Mouse (Mus musculus): Measurements from ENCODE around the gene Cyp4f17. TPM values are rescaled to one million over a fixed set of nuclear protein-coding genes. Genes with fewer than 3 reads are reported as not detected.
A peak's percentile ranks its signal among the peaks of the same experiment; 100 is the strongest.
"Not testable (repeated sequence)": the region's sequence is repeated elsewhere in the genome, so short reads cannot be mapped to it uniquely, and the experiment has no call there.

Gene Cyp4f17
- 6.4 and 6.6 TPM in 2 replicates for polyA plus RNA-seq (2012; rRNA removed)

- no peak for DNase-seq (ENCODE audit: extremely low spot score in 1 of 2, low spot score in 1 of 2)
These were observed at the start of gene Cyp4f17 for GRCm38 (mm10) chr17:32505851-32506728. Gene Cyp4f17 (plus strand): TSS chr17:32506050.

DNA sequence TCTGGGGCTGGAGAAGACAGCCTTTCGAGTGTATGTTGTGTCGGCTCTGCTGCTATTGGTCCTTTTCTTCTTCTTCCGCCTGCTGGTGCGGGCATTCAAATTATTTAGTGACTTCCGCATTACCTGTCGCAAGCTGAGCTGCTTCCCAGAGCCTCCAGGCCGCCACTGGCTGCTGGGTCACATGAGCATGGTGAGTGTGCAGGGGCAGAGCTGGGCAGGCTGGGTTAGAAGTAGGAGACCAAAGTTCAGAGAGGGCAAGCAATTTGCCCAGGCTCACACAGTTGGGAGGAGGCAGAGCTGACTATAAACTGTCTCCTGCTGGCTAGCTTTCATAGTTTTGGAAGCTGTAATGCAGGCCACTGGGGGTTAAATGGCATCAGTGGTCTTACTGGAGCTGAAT is 37.4 kb upstream of the Cyp4f17 start:
- DNase-seq (ENCODE audit: extremely low spot score in 1 of 2, low spot score in 1 of 2), result no peak

DNA sequence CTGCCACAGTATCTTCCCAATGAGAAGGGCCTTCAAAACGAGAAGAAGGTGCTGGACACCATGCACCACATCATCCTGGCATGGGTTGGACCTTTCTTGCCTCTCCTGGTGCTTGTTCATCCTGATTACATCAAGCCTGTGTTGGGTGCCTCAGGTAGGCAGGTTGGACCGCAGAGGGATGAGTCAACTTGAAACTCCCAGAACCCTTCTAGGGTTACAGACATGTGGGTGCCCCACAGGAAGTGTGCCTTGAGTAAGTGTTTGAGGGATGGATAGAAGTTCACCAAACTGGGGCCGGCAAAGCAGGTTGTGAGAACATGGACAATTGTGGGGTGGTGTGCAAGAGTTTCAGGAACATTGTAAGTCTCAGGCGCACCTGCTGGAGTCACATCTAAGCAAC is 35.1 kb upstream of the Cyp4f17 start:
- DNase-seq (ENCODE audit: extremely low spot score in 1 of 2, low spot score in 1 of 2), result no peak

GRCm38 (mm10) chr17:32472176-32472575 is 33.7 kb upstream of the Cyp4f17 start:
- no peak for DNase-seq (ENCODE audit: extremely low spot score in 1 of 2, low spot score in 1 of 2)

GRCm38 (mm10) chr17:32474954-32475560 is 30.8 kb upstream of the Cyp4f17 start:
- no peak for DNase-seq (ENCODE audit: extremely low spot score in 1 of 2, low spot score in 1 of 2)

DNA sequence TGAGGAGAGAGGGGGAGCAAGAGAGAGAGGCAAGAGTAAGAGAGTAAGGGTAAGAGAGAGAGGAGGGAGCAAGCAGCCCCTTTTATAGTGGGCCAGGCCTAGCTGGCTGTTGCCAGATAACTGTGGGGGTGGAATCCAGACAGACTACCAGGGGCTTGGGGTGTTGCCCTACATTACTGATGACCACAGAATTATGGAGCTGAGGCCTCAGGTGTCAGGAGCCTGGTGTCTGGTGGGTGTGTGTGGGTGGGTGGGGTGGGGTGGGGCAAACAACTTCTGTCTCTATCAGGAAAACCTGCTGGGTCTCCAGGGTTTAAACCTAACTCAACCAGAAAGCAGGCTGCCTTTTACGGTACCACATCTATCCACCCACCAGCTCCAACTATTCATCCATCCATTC is 28.6 kb upstream of the Cyp4f17 start:
- DNase-seq (ENCODE audit: extremely low spot score in 1 of 2, low spot score in 1 of 2), result no peak

DNA sequence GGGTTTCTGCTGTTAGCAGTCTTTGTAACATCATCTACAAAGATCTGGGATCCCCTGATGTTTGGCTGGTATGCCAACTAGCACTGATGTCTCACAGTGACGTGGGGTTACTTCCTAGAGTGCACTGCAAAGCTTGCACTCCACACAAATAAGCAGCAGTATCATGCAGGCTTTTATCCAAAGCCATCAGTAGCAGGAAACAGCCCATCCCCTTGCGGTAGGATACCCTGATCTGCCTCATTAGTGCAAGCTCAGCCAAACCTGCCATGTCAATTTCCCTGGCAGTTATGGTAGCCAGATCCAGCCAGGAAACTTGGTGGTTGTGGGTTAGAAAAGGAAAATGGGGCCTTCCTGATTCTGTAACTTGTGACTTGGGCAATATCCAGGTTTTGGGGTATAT is 27.1 kb upstream of the Cyp4f17 start:
- no peak for DNase-seq (ENCODE audit: extremely low spot score in 1 of 2, low spot score in 1 of 2)

GRCm38 (mm10) chr17:32479554-32480506 is 26.0 kb upstream of the Cyp4f17 start:
- DNase-seq (ENCODE audit: extremely low spot score in 1 of 2, low spot score in 1 of 2), result no peak

GRCm38 (mm10) chr17:32481766-32482165 is 24.1 kb upstream of the Cyp4f17 start:
- DNase-seq (ENCODE audit: extremely low spot score in 1 of 2, low spot score in 1 of 2), result no peak

- DNase-seq (ENCODE audit: extremely low spot score in 1 of 2, low spot score in 1 of 2), result peak in 1 of 2 experiments; percentile 61
These were observed 22.6 kb upstream of the Cyp4f17 start for GRCm38 (mm10) chr17:32483200-32483599.

DNA sequence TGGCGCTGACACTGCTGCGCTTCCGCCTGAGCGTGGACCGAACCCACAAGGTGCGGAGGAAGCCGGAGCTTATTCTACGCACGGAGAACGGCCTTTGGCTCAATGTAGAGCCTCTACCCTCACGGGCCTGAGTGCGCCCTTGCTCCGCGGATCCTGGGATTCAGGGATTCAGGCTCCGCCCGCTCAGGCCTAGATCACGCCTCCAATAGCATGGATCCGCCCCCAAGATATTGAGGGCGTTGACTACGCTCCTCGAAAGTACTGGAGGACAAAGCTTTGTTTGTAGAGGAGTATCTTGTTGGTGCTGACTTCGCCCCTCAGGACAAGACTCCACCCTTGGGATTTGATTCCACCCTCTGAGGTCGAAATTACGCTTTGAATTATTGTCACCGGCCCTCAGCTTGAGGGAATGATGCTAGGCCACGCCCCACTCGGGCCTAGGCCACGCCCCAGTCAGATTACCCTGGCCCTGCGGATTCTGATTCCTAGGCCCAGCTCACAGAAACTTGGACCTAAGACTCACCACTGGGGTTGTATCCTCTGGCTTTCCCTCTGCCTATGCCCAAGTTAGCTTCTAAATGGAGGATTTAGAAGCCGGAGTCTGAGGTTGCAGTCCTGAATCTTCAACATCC is 13.4 kb upstream of the Cyp4f17 start:
- no peak for DNase-seq (ENCODE audit: extremely low spot score in 1 of 2, low spot score in 1 of 2)

DNA sequence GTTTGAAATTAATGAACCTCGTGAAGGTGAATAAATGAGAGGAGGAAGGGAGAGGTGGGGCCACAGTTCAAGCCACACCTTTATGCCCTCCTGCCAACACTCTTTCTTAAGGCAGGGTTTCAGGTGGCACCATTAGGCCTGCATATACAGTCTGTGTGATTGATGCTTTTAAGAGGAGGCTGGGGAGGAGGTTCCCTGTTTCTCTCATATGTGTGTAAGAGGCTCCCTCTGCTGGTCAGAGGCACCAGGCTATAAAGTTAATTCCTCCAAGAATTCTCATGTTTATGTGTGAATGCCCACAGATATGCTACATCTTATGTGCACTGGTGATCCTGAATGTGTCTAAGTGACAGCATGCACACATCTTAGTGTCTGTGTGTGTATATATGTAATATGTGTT is 11.2 kb upstream of the Cyp4f17 start:
- DNase-seq (ENCODE audit: extremely low spot score in 1 of 2, low spot score in 1 of 2), result peak; percentile 31 to 87

- not testable (repeated sequence) for DNase-seq (ENCODE audit: extremely low spot score in 1 of 2, low spot score in 1 of 2)
These were observed 5.3 kb upstream of the Cyp4f17 start for GRCm38 (mm10) chr17:32500511-32500910.

- no peak for DNase-seq (ENCODE audit: extremely low spot score in 1 of 2, low spot score in 1 of 2)
These were observed 4.8 kb upstream of the Cyp4f17 start for GRCm38 (mm10) chr17:32501051-32501450.

DNA sequence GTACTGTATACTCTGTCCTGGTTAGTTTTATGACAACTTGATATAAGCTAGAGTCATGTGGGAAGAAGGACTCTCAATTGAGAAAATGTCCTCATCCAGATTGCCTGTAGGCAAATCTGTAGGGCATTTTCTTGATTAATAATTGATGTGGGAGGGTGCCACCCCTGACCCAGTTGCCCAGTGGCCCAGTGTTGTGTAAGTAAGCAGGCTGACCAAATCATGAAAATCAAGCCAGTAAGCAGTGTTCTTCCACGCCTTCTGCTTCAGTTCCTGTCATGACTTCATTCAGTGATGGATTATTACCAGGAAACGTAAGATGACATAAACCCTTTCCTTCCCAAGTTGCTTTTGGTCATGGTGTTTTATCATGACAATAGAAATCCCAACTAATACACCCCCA is 2.7 kb upstream of the Cyp4f17 start:
- no peak for DNase-seq (ENCODE audit: extremely low spot score in 1 of 2, low spot score in 1 of 2)

DNA sequence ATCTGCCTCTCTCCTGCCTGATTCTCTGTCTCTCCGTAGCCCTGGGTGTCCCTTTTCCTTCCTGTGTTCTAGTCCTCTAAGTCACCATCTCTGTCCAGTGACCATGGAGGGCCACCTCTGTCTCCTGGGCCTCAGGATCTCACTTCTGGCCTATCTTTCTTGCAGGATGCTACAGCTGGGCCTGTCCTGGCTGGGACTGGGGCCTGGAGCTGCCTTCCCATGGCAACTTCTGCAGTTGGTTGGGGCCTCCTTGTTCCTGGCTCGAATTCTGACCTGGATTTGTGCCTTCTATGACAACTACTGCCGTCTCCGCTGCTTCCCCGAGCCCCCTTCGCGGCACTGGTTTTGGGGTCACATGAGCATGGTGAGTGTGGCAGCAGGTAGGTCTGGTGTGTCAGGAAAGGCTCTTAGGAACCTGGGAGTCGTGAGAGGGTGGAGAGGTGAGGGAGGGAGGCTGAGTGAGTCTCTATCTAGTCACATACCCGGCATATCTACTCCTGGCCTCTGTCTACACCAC is 937 bp downstream of the Cyp4f17 start:
- no peak for DNase-seq (ENCODE audit: extremely low spot score in 1 of 2, low spot score in 1 of 2)

GRCm38 (mm10) chr17:32516126-32516525 is 10.3 kb downstream of the Cyp4f17 start:
- no peak for DNase-seq (ENCODE audit: extremely low spot score in 1 of 2, low spot score in 1 of 2)

DNA sequence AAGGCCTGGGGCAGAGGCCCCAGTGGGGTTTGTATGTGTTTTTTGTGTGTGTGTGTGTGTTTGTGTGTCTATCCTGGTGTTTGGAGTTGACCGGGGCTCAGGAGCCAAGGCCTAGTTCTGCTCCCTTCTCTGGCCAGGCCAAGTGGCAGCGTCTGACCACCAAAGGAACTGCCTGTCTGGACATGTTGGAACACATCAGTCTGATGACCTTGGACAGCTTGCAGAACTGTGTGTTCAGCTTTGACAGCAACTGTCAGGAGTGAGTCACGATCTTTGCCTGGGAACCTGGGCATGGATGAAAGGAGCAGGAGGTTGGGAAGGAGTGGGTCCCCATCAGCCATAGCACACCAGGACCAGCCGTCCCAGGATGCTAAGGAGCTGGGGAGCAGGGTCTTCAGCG is 16.1 kb downstream of the Cyp4f17 start:
- DNase-seq (ENCODE audit: extremely low spot score in 1 of 2, low spot score in 1 of 2), result no peak

DNA sequence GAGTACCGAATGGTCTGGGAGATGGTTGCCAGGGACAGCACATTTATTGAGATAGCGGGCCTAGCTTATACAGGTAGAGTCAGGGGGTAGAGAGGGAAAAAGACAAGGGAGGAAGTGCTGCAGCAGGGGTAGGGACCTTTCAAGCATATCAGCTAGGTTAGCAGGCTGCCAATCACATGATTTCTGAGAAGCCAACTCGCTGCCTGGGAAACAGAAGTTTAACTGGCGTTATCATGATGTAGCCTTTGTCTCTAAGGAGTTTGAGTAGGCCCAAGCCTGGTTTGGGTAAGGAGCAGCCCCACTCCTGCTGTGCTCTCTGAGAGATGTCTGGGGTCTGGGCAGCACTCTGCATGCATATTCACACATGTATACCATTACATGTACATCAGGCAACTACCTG is 16.5 kb downstream of the Cyp4f17 start:
- DNase-seq (ENCODE audit: extremely low spot score in 1 of 2, low spot score in 1 of 2), result no peak

DNA sequence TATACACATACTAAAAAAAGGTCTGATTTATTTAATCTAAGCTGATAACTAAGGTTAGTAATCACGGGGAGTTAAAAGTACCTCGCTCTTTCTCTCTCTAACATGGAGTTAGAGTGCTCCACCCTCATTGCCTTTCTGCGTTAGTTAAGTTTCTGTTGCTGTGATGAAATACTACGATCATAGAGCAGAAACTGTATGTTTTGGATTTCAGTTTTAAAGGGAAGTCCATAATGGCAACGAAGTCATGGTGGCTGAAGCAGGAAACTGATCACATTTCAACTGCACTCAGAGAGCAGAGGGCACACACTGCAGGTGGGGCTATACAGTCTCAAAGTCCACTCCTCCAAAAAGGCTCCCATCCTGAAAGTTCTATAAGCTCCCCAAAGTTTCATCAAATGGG is 17.0 kb downstream of the Cyp4f17 start:
- no peak for DNase-seq (ENCODE audit: extremely low spot score in 1 of 2, low spot score in 1 of 2)
